Mouse (Mus musculus) liver, adult 2 months (tissue): ENCODE data around the gene Glud1.

ENCODE experiments used
- CTCF ChIP-seq: fragments of 200-500 bp; IDR thresholded peaks from 2 replicates; pipeline ENCODE4 v1.5.1; 2011; ENCODE audit warnings: low read depth, low read length, control low read depth
- POLR2A ChIP-seq: fragments of 200-500 bp; IDR thresholded peaks from 2 replicates; pipeline ENCODE4 v1.6.1; 2011; ENCODE audit warnings: low read length, control low read depth; ENCODE audit not compliant: insufficient read depth; ENCODE audit errors: extremely low read depth

- no peak for TF ChIP-seq POLR2A
- TF ChIP-seq CTCF, result no peak
These were observed 5.8 kb downstream of the Glud1 start for GRCm38 (mm10) chr14:34316346-34316745.
